Mouse (Mus musculus): Measurements from ENCODE around the gene Tenm4. TPM values are rescaled to one million over a fixed set of nuclear protein-coding genes. Genes with fewer than 3 reads are reported as not detected.

Tenm4 gene
- total and polyA plus RNA-seq, 2 experiments from 2014 or later, result 1.4 to 5.9 TPM

DNA sequence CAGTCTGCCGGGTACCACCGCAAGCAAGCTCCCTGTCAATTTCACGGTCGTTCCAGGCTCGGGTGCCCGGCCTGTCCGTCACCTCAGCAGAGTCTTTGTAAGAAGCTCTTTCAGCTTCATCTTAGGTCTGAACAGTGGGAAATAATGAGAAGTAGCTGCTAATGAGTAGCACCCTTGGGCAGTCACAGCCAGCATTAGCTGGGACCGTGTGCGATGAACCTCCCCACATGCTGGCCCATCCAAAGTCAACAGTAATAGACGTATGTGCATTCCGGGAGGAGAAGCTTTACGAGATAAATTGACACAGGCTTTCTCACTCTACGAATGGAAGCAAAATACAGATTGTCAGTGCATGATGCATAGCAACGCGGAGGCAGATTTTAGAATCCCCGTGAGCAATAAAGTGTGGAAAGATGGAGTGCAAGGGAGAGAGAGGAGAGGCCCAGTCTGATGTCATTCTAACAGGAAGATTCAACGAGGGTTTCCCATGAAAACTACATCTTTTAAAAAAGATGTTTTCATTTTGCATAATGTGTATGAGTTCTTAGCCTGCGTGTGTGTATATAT, 716.1 kb downstream of the Tenm4 start:
- ATAC-seq (ENCODE audit: insufficient read depth, low read depth), result no peak
- Histone ChIP-seq H3K36me3 (replicated peaks; ENCODE audit: control insufficient read depth, insufficient read depth, low read length) (no peaks in the 10 kb centered on the region), H3K27me3 (ENCODE audit: control insufficient read depth, insufficient read depth, low read length) (no peaks in the 10 kb centered on the region), H3K9me3 (replicated peaks; ENCODE audit: control insufficient read depth, low read length) (no peaks in the 10 kb centered on the region), H3K4me3 (ENCODE audit: low read depth, low read length) (no peak overlapping the region), H3K9ac (replicated peaks; ENCODE audit: low read depth, low read length) (no peak overlapping the region), H3K4me1 (ENCODE audit: control insufficient read depth, insufficient read depth) (no peaks in the 10 kb centered on the region), H3K27ac (ENCODE audit: low read depth) (no peak overlapping the region), H3K4me2 (ENCODE audit: low read depth, low read length) (no peak overlapping the region)
- TF ChIP-seq EP300 (IDR thresholded peaks at IDR 0.05; ENCODE audit: low read depth), result no peak
- no peak for TF ChIP-seq CTCF (IDR thresholded peaks at IDR 0.05; ENCODE audit: low read depth)
- peak; percentile 14 for DNase-seq (ENCODE audit: low spot score)
- 77% methylated on average over 18 of the region's 18 CpGs for WGBS

DNA sequence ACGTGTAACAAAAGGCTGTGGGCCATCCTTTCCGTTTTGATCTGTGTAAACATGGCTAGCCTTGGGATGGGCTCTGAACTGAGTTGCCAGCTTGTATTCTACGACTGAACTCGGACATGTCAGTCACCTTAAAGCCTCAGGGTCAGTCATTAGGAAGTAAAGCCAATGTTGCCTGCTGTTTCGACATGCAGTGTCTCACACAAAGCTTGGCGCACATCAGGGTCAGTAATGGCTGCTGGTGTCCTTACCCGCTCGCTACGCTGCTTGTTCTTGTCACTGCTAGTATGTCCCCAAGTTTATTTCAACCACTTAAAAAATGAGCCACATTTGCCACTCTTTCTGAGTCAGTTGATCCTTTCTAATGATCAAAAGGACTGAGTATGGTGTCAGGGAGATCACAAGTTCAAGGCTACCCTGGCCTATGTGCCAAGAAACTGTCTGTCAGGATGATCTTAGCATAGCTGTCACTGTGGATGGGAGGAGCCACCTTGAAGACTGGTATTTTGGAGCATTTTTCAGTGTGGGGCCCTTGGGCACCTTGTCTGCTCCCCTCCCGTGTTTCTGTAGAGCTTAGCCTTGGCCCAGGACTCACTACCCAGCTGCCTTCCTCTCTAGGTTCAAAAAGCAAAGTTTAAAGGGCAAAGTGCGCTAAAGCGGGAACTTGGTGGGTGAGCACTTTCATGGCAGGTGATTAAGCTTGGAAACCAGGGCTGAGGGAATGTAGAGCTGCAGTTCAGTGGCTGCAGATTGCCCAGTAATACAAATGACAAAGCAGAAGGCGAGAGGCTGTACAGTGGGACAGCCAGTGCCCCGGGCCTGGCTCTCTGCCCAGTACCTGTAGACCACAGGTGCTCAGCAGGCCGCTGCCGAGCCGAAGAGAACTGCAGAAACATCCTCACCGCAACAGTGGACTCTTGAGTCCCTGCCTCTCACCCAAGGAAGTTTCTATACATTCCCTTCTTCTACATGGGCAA, 718.3 kb downstream of the Tenm4 start:
- no peak overlapping the region for H3K4me2 ChIP-seq (ENCODE audit: low read depth, low read length)
- H3K36me3 ChIP-seq (replicated peaks; ENCODE audit: control insufficient read depth, insufficient read depth, low read length), result no peaks in the 10 kb centered on the region
- no peaks in the 10 kb centered on the region for H3K9me3 ChIP-seq (replicated peaks; ENCODE audit: control insufficient read depth, low read length)
- H3K27ac ChIP-seq (ENCODE audit: low read depth), result no peak overlapping the region
- H3K4me1 ChIP-seq (ENCODE audit: control insufficient read depth, insufficient read depth), result no peaks in the 10 kb centered on the region
- WGBS, result 90% methylated on average over 18 of the region's 18 CpGs
- DNase-seq (ENCODE audit: low spot score) (no peak), ATAC-seq (ENCODE audit: insufficient read depth, low read depth) (no peak)
- H3K27me3 ChIP-seq (ENCODE audit: control insufficient read depth, insufficient read depth, low read length), result no peaks in the 10 kb centered on the region
- no peak for TF ChIP-seq EP300 (IDR thresholded peaks at IDR 0.05; ENCODE audit: low read depth)
- no peak for TF ChIP-seq CTCF (IDR thresholded peaks at IDR 0.05; ENCODE audit: low read depth)
- H3K9ac ChIP-seq (replicated peaks; ENCODE audit: low read depth, low read length), result no peak overlapping the region
- no peak overlapping the region for H3K4me3 ChIP-seq (ENCODE audit: low read depth, low read length)

DNA sequence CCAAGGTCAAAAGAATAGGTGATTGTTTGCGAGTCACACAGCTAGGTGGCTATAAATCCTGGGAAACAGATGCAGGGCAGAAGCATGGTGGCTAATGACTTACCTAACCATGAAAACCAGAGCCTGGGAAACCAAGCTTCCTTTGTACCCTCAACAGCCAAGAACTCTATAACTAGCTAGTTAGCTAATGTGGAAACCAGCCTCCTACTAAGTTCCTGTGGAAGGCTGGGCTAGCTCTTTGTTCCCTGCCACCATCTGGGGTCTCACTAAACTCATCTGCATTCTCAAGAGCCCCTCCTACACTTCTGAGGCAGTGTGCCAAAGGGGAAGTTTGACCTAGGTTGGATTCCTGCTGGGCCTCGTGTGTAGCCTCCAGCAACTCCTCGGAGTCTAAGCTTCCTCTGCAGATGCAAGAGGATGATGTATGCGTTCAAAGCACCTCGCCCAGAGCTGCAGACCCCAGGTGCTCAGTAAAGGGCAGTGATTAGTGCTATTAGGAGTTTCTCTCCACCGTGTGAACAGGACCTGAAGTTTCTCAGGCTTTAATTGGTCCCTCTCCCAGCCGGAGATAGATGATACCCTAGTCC, 719.1 kb downstream of the Tenm4 start:
- TF ChIP-seq EP300 (IDR thresholded peaks at IDR 0.05; ENCODE audit: low read depth), result no peak
- no peak for TF ChIP-seq CTCF (IDR thresholded peaks at IDR 0.05; ENCODE audit: low read depth)
- Histone ChIP-seq H3K36me3 (replicated peaks; ENCODE audit: control insufficient read depth, insufficient read depth, low read length) (no peaks in the 10 kb centered on the region), H3K9ac (replicated peaks; ENCODE audit: low read depth, low read length) (no peak overlapping the region), H3K4me2 (ENCODE audit: low read depth, low read length) (no peak overlapping the region), H3K27ac (ENCODE audit: low read depth) (no peak overlapping the region), H3K4me1 (ENCODE audit: control insufficient read depth, insufficient read depth) (no peaks in the 10 kb centered on the region), H3K9me3 (replicated peaks; ENCODE audit: control insufficient read depth, low read length) (no peaks in the 10 kb centered on the region), H3K4me3 (ENCODE audit: low read depth, low read length) (no peak overlapping the region), H3K27me3 (ENCODE audit: control insufficient read depth, insufficient read depth, low read length) (no peaks in the 10 kb centered on the region)
- DNase-seq (ENCODE audit: low spot score) (no peak), ATAC-seq (ENCODE audit: insufficient read depth, low read depth) (no peak)
- WGBS, result 60% methylated on average over 7 of the region's 7 CpGs

- no peak overlapping the region for H3K27ac ChIP-seq (ENCODE audit: low read depth)
- H3K4me2 ChIP-seq (ENCODE audit: low read depth, low read length), result no peak overlapping the region
- TF ChIP-seq EP300 (IDR thresholded peaks at IDR 0.05; ENCODE audit: low read depth) (no peak), CTCF (IDR thresholded peaks at IDR 0.05; ENCODE audit: low read depth) (no peak)
- H3K9me3 ChIP-seq (replicated peaks; ENCODE audit: control insufficient read depth, low read length), result no peaks in the 10 kb centered on the region
- no peaks in the 10 kb centered on the region for H3K27me3 ChIP-seq (ENCODE audit: control insufficient read depth, insufficient read depth, low read length)
- H3K9ac ChIP-seq (replicated peaks; ENCODE audit: low read depth, low read length), result no peak overlapping the region
- WGBS, result 82% methylated on average over 10 of the region's 10 CpGs
- H3K36me3 ChIP-seq (replicated peaks; ENCODE audit: control insufficient read depth, insufficient read depth, low read length), result no peaks in the 10 kb centered on the region
- H3K4me1 ChIP-seq (ENCODE audit: control insufficient read depth, insufficient read depth), result no peaks in the 10 kb centered on the region
- no peak for ATAC-seq (ENCODE audit: insufficient read depth, low read depth)
- DNase-seq (ENCODE audit: low spot score), result no peak
- H3K4me3 ChIP-seq (ENCODE audit: low read depth, low read length), result no peak overlapping the region
Measured at GRCm38 (mm10) chr7:96890987-96891386, 719.9 kb downstream of the Tenm4 start.

GRCm38 (mm10) chr7:96899036-96899569, 728.1 kb downstream of the Tenm4 start:
- no peaks in the 10 kb centered on the region for H3K36me3 ChIP-seq (replicated peaks; ENCODE audit: control insufficient read depth, insufficient read depth, low read length)
- H3K4me3 ChIP-seq (ENCODE audit: low read depth, low read length), result no peak overlapping the region
- H3K27ac ChIP-seq (ENCODE audit: low read depth), result no peak overlapping the region
- TF ChIP-seq EP300 (IDR thresholded peaks at IDR 0.05; ENCODE audit: low read depth), result no peak
- no peak for TF ChIP-seq CTCF (IDR thresholded peaks at IDR 0.05; ENCODE audit: low read depth)
- DNase-seq (ENCODE audit: low spot score) (peak; percentile 27), ATAC-seq (ENCODE audit: insufficient read depth, low read depth) (no peak)
- H3K27me3 ChIP-seq (ENCODE audit: control insufficient read depth, insufficient read depth, low read length), result no peaks in the 10 kb centered on the region
- H3K4me2 ChIP-seq (ENCODE audit: low read depth, low read length), result peak overlapping the region; percentile 20; the same call in 1 of the 2 replicates
- 25% methylated on average over 10 of the region's 10 CpGs for WGBS
- no peaks in the 10 kb centered on the region for H3K9me3 ChIP-seq (replicated peaks; ENCODE audit: control insufficient read depth, low read length)
- no peak overlapping the region for H3K9ac ChIP-seq (replicated peaks; ENCODE audit: low read depth, low read length)
- peaks cover 9% of the 10 kb centered on the region; the same call in 1 of the 2 replicates for H3K4me1 ChIP-seq (ENCODE audit: control insufficient read depth, insufficient read depth)

Measured in heart, postnatal 0 days (tissue).